Mouse (Mus musculus) stomach, postnatal 0 days (tissue): ENCODE data around the gene Itga6.

ENCODE experiments used
- CTCF ChIP-seq: IDR thresholded peaks from 2 replicates; pipeline ENCODE4 v1.5.1; 2016; ENCODE audit warnings: antibody characterized with exemption, low read depth, mild to moderate bottlenecking, moderate library complexity
- EP300 ChIP-seq: optimal IDR thresholded peaks from 2 replicates; pipeline ENCODE3; 2016; ENCODE audit warnings: antibody characterized with exemption

- no peak for TF ChIP-seq CTCF
- TF ChIP-seq EP300 = no peak
Observed at GRCm38 (mm10) chr2:71878943-71879342, 133.5 kb downstream of the Itga6 start.
